Mouse (Mus musculus) central nervous system, embryonic 14 days (tissue): ENCODE data around the gene Cpsf4l. TPM values are rescaled to one million over a fixed set of nuclear protein-coding genes. Genes with fewer than 3 reads are reported as not detected.

Experiments
- polyA plus RNA-seq: library from polyadenylated mRNA; depleted of rRNA; stranded (reverse); fragments of >200 nt; gene quantifications from 2 replicates; pipeline ENCODE4 v1.2.3, GENCODE M21; 2012; rRNA removed

Gene Cpsf4l
- 0.17 and 0.38 TPM in 2 replicates for polyA plus RNA-seq

DNA sequence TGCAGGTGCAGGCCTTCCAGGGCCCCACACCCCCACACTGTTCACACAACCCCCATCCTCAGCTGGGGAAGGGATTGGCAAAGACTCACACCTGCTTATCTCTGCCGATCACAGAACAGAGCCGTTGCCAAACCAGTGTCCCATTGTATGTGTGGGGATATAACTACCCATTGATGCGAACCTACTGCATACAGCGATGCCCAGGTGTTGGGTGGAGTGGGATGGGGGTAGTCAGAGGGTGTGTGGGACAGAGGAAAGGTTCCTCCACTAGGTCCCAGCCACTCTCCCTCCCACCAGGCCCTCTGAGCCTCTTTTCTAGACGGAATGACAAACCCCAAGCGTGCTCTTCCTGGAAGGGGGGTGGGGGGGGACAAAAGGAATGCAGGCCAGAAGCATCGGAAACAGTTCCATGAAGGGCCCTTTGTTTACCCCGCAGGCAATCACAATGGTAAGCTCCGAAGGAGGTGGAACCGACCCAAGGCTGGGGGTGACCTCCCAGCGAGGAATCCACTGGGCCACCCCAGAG lies at the start of gene Cpsf4l:
Cpsf4l (minus strand) TSS at position 287 of the 526 bp plus-strand sequence.

DNA sequence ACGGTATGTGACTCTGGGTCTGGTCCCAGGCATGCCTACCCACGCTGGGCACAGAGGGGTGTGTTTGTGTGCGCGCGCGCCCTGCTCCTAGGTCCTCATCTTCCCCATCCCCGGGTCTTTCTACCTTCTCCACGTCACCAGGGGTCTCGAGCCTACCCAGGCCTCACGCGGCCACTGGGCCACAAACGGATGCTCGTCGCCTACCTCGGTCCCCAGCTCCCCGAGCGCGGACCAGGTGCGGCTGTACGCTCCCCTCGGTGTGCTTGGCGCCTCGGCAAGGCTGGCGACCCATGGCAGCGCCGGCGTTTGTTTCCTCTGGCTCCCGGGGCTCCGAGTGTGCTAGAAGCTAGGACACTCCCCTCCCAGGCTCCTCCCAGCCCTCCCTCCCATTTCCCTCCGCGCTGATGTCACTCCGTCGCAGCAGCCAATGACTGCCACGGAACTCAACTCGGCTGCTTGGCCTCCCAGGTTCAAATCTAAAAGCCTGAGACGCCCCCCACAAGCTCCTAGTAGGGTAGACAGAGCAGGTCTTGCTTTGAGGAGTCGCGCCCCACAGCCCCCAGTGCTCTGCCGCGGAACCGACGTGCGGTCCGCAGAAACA lies 41.8 kb upstream of the Cpsf4l start, which contains the start of gene Cdc42ep4:
Cdc42ep4 (minus strand) TSS at position 398 of the 601 bp plus-strand sequence.

DNA sequence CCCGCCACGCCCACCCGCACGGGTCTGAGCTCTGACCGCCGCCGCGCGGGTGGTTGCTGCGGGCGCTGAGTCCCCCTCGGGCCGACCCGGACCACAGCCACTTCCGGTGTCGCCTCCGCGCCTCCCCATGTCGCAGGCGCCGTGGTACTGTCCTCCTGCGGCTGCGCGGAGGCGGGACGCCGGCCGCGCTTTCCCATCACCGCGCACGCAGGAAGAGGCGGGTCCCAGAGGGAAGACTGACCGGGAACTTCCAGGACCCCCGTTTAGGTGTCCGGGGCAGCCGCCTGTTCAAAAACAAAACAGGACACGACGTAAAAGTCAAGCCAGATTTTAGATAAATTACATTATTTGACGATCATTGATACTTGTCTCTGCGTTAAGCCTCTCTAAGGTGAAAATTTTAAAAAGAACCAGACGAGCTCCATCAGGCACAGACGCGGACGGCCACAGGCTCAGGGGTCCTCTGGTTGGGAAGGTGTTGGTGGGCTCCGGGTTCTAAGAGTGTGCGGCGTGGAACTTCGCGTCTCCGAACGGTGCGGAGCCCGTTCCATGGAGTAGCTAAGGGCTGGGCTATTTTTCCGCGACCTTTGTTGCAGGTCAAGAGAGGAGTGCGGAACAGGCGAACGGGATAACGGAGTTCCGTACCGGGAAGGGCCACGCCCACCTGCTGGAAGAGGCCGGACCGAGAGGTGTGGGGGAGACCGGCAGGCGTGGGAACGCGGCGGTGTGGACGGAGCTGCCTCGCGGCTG lies 25.7 kb downstream of the Cpsf4l start, which contains the start of the genes Fam104a and D11Wsu47e:
Fam104a (minus strand) TSS at position 199 of the 750 bp plus-strand sequence.
D11Wsu47e (plus strand) TSS at position 456 of the 750 bp plus-strand sequence.

DNA sequence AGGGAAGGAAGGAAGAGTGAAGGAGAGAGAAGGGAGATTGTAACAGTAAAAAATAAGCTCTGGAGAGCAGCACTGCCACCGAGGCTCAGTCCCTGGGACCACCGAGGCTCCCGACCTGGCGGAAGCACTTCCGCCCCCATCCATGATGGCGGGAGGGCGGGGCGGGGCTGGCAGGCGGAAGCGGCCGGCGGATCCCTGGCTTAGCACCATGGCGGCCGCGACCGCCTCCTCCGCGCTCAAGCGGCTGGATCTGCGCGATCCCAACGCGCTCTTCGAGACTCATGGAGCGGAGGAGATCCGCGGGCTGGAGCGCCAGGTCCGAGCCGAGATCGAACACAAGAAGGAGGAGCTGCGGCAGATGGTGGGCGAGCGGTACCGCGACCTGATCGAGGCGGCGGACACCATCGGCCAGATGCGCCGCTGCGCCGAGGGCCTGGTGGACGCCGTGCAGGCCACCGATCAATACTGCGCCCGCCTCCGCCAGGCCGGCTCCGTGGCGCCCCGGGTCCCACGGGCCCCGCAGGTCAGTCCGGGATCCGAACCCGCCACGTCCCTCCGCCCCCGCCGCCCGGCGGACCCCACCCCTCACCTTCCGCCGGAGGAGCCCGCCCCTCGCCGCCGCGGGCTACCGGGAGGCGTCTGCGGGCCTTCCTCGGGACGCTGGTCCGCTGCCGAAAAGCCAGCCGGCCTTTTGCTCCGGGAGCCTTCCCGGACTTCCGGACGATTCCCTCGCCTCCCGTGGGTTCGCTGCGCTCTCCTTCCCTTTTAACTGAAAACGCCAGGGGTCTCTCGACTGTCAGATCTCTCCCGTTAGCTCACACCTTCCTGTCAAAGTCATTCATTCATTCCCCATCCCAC lies 60.2 kb downstream of the Cpsf4l start, which contains the start of gene Slc39a11:
Slc39a11 (minus strand) TSS at position 727 of the 858 bp plus-strand sequence.

DNA sequence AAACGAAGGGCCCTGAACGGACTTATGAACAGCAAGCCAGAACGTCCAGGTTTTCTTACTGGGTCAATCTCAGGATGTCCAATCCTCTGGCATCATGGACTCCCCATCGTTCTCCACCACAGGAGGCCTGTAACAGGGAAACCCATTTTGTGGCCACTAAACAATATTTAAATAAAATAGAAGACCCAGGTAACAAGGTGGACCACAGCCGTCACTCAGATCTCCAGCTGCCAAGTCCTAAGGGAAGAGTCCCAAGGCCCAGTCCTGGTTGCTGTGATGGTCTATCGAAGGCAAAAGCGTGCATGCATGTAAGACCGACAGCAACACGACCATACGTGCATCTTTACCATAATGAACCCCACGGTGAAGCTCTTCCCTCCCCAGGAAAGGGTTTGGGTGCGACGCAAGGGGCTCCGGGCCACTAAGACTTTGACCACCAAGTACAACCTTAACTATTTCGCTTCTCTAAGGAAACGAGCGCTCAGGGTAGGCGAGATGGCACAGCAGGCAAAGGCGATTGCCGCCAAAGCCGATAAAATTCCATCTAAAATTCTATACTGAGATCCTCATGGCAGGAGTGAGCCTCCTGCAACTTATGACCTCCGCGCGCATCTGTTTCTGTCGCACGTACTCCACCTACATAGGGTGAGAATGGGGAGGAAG lies 61.0 kb downstream of the Cpsf4l start, which contains the start of gene Cog1:
Cog1 (plus strand) TSS at position 480 of the 663 bp plus-strand sequence.

Other genes starting within 250 kb of the Cpsf4l start
- gene Sstr2, start 90.7 kb downstream of the Cpsf4l start, polyA plus RNA-seq: 27.3 and 49.1 TPM in 2 replicates
- gene Cog1, start 60.8 kb downstream of the Cpsf4l start, polyA plus RNA-seq: 49.8 and 51.6 TPM in 2 replicates
- 20.8 and 22.2 TPM in 2 replicates for gene Slc39a11, start 59.9 kb downstream of the Cpsf4l start, polyA plus RNA-seq
- gene Fam104a, start 25.9 kb downstream of the Cpsf4l start, polyA plus RNA-seq: 32.9 and 34.4 TPM in 2 replicates
- gene D11Wsu47e, start 25.6 kb downstream of the Cpsf4l start, polyA plus RNA-seq: 32.5 and 36.1 TPM in 2 replicates
- gene Cdc42ep4, start 41.9 kb upstream of the Cpsf4l start, polyA plus RNA-seq: 49.0 and 51.6 TPM in 2 replicates